Mouse (Mus musculus) C2C12 (cell line): ENCODE measurements around the gene Slc4a7.

ENCODE experiments used
- CEBPB ChIP-seq: IDR thresholded peaks from one replicate; pipeline ENCODE4 v1.6.1; 2011; ENCODE audit warnings: low read depth, mild to moderate bottlenecking, control low read depth, moderate library complexity
- CTCF ChIP-seq: IDR thresholded peaks from one replicate; pipeline ENCODE4 v1.5.1; 2011; ENCODE audit not compliant: control insufficient read depth, insufficient read depth, insufficient read length
- MAX ChIP-seq: IDR thresholded peaks from one replicate; pipeline ENCODE4 v1.6.1; 2011; ENCODE audit warnings: mild to moderate bottlenecking, control low read depth
- MYOD1 ChIP-seq: IDR thresholded peaks from one replicate; pipeline ENCODE4 v1.6.1; 2011; ENCODE audit warnings: low read depth; ENCODE audit not compliant: control insufficient read depth, insufficient read length
- MYOG ChIP-seq: IDR thresholded peaks from one replicate; pipeline ENCODE4 v1.6.1; 2011; ENCODE audit not compliant: control insufficient read depth, insufficient read length; ENCODE audit errors: extremely low read depth

GRCm38 (mm10) chr14:14833498-14833897 is 131.4 kb downstream of the Slc4a7 start:
- no peak for TF ChIP-seq MAX
- TF ChIP-seq CTCF, result no peak
- no peak for TF ChIP-seq MYOG
- no peak for TF ChIP-seq CEBPB
- TF ChIP-seq MYOD1, result no peak
